Mouse (Mus musculus) MEL (cell line): Measurements from ENCODE around the gene Pold1. TPM values are rescaled to one million over a fixed set of nuclear protein-coding genes. Genes with fewer than 3 reads are reported as not detected.

Experiments
- DNase-seq: peaks from one replicate; pipeline ENCODE4 v3.0.0; 2011; ENCODE audit warnings: low read depth, low spot score
- H3K27ac ChIP-seq: 2 replicates; pipeline ENCODE4 v1.5.1; 2012; ENCODE audit warnings: low read depth, mild to moderate bottlenecking, control low read depth, low read length, moderate library complexity; ENCODE audit not compliant: control insufficient read depth
- H3K27me3 ChIP-seq, 2 experiments: fragments of 150-350 bp in 1 of 2; sonication (generic) in 1 of 2; 2 replicates each; pipeline ENCODE4 v1.6.1; 2012; ENCODE audit warnings: low read length in 2 of 2, mild to moderate bottlenecking in 2 of 2, improper control_type of control experiment in 1 of 2, moderate library complexity in 1 of 2; ENCODE audit not compliant: insufficient read depth in 2 of 2, control insufficient read depth in 1 of 2
- H3K36me3 ChIP-seq, 2 experiments: 2 replicates each; pipeline ENCODE4 v1.6.1; 2012 to 2014; ENCODE audit warnings: low read length in 2 of 2, improper control_type of control experiment in 1 of 2, inconsistent platforms in 1 of 2, mild to moderate bottlenecking in 1 of 2; ENCODE audit not compliant: insufficient read depth in 2 of 2, control insufficient read depth in 1 of 2
- H3K4me1 ChIP-seq, 2 experiments: fragments of 150-350 bp in 1 of 2; sonication (generic) in 1 of 2; 2 replicates each; pipeline ENCODE4 v1.6.1; 2012; ENCODE audit warnings: low read length in 2 of 2, improper control_type of control experiment in 1 of 2, mild to moderate bottlenecking in 1 of 2; ENCODE audit not compliant: insufficient read depth in 2 of 2, control insufficient read depth in 1 of 2
- H3K4me3 ChIP-seq, 2 experiments: fragments of 150-350 bp in 1 of 2; sonication (generic) in 1 of 2; 2 replicates each; pipeline ENCODE4 v1.5.1; 2012; ENCODE audit warnings: low read depth in 2 of 2, low read length in 2 of 2, mild to moderate bottlenecking in 2 of 2, moderate library complexity in 2 of 2, control low read depth in 1 of 2, improper control_type of control experiment in 1 of 2; ENCODE audit not compliant: control insufficient read depth in 1 of 2, insufficient read depth in 1 of 2
- H3K79me2 ChIP-seq: 2 replicates; pipeline ENCODE4 v1.6.1; 2012; ENCODE audit warnings: mild to moderate bottlenecking, low read length, moderate library complexity; ENCODE audit not compliant: control insufficient read depth, poor library complexity, insufficient read depth
- H3K9ac ChIP-seq: 2 replicates; pipeline ENCODE4 v1.6.1; 2012; ENCODE audit warnings: low read depth, mild to moderate bottlenecking, control low read depth, low read length, moderate library complexity; ENCODE audit not compliant: control insufficient read depth, poor library complexity, severe bottlenecking
- H3K9me3 ChIP-seq: fragments of 150-350 bp; sonication (generic); replicated peaks from 2 replicates; pipeline ENCODE4 v1.6.1; 2012; ENCODE audit warnings: mild to moderate bottlenecking, low read length, improper control_type of control experiment, moderate library complexity; ENCODE audit not compliant: insufficient read depth
- BHLHE40 ChIP-seq: IDR thresholded peaks from 2 replicates; pipeline ENCODE4 v1.6.1; 2012; ENCODE audit warnings: low read depth, mild to moderate bottlenecking, inconsistent platforms, low read length, improper control_type of control experiment, borderline replicate concordance
- CHD2 ChIP-seq: IDR thresholded peaks from 2 replicates; pipeline ENCODE4 v1.6.1; 2011; ENCODE audit warnings: low read length, improper control_type of control experiment
- CTCF ChIP-seq, 3 experiments: IDR thresholded peaks in 2 of 3; conservative IDR thresholded peaks in 1 of 3; 2 replicates each; pipeline ENCODE4 v1.5.1; 2011 to 2012; ENCODE audit warnings: low read length in 3 of 3, low read depth in 2 of 3, mild to moderate bottlenecking in 2 of 3, improper control_type of control experiment in 1 of 3, inconsistent platforms in 1 of 3, mixed read lengths in 1 of 3, moderate library complexity in 1 of 3; ENCODE audit not compliant: control insufficient read depth in 1 of 3, insufficient read depth in 1 of 3, poor library complexity in 1 of 3, severe bottlenecking in 1 of 3
- ELF1 ChIP-seq: IDR thresholded peaks from 2 replicates; pipeline ENCODE4 v1.6.1; 2014; ENCODE audit warnings: low read depth, mild to moderate bottlenecking, inconsistent platforms, low read length, improper control_type of control experiment, moderate library complexity
- ETS1 ChIP-seq: IDR thresholded peaks from 2 replicates; pipeline ENCODE4 v1.6.1; 2012; ENCODE audit warnings: low read depth, mild to moderate bottlenecking, inconsistent platforms, low read length, improper control_type of control experiment, moderate library complexity
- GATA1 ChIP-seq: IDR thresholded peaks from 2 replicates; pipeline ENCODE4 v1.6.1; 2011; ENCODE audit warnings: low read depth, low read length, improper control_type of control experiment
- MAFK ChIP-seq: IDR thresholded peaks from 2 replicates; pipeline ENCODE4 v1.6.1; 2011; ENCODE audit warnings: low read depth, mild to moderate bottlenecking, low read length, improper control_type of control experiment, borderline replicate concordance
- MEF2A ChIP-seq: IDR thresholded peaks from 2 replicates; pipeline ENCODE4 v1.6.1; 2014; ENCODE audit warnings: low read depth, mild to moderate bottlenecking, inconsistent platforms, low read length, improper control_type of control experiment; ENCODE audit not compliant: poor library complexity, insufficient replicate concordance, severe bottlenecking; ENCODE audit errors: extremely low read depth
- MYB ChIP-seq: IDR thresholded peaks from 2 replicates; pipeline ENCODE4 v1.6.1; 2011; ENCODE audit warnings: mild to moderate bottlenecking, low read depth, low read length, improper control_type of control experiment
- NELFE ChIP-seq: IDR thresholded peaks from 2 replicates; pipeline ENCODE4 v1.6.1; 2011; ENCODE audit warnings: low read depth, low read length, improper control_type of control experiment
- POLR2A ChIP-seq, 2 experiments: IDR thresholded peaks; 2 replicates each; pipeline ENCODE4 v1.6.1; 2011 to 2012; ENCODE audit warnings: low read length in 2 of 2, mild to moderate bottlenecking in 2 of 2, control low read depth in 1 of 2, improper control_type of control experiment in 1 of 2, low read depth in 1 of 2, moderate library complexity in 1 of 2; ENCODE audit not compliant: control insufficient read depth in 1 of 2, insufficient read depth in 1 of 2, poor library complexity in 1 of 2
- POLR2AphosphoS2 ChIP-seq: IDR thresholded peaks from 2 replicates; pipeline ENCODE4 v1.6.1; 2011; ENCODE audit warnings: low read length, improper control_type of control experiment
- POLR2AphosphoS5 ChIP-seq: IDR thresholded peaks from 2 replicates; pipeline ENCODE4 v1.6.1; 2012; ENCODE audit warnings: low read depth, borderline replicate concordance, mild to moderate bottlenecking, inconsistent platforms, low read length, moderate library complexity, mixed read lengths
- RAD21 ChIP-seq: IDR thresholded peaks from 2 replicates; pipeline ENCODE4 v1.6.1; 2011; ENCODE audit warnings: mild to moderate bottlenecking, low read depth, low read length, improper control_type of control experiment
- RCOR1 ChIP-seq: IDR thresholded peaks from 2 replicates; pipeline ENCODE4 v1.6.1; 2012; ENCODE audit warnings: low read depth, mild to moderate bottlenecking, inconsistent platforms, low read length, improper control_type of control experiment
- SIN3A ChIP-seq: IDR thresholded peaks from 2 replicates; pipeline ENCODE4 v1.6.1; 2012; ENCODE audit warnings: low read length, improper control_type of control experiment, inconsistent platforms
- SMC3 ChIP-seq: IDR thresholded peaks from 2 replicates; pipeline ENCODE4 v1.6.1; 2011; ENCODE audit warnings: low read depth, low read length, improper control_type of control experiment
- TAL1 ChIP-seq: IDR thresholded peaks from 2 replicates; pipeline ENCODE4 v1.6.1; 2012; ENCODE audit warnings: mild to moderate bottlenecking, inconsistent platforms, low read length, moderate library complexity, mixed read lengths
- TCF12 ChIP-seq: IDR thresholded peaks from 2 replicates; pipeline ENCODE4 v1.6.1; 2014; ENCODE audit warnings: low read depth, mild to moderate bottlenecking, inconsistent platforms, low read length, improper control_type of control experiment, moderate library complexity
- UBTF ChIP-seq: IDR thresholded peaks from 2 replicates; pipeline ENCODE4 v1.6.1; 2012; ENCODE audit warnings: low read depth, mild to moderate bottlenecking, inconsistent platforms, low read length, improper control_type of control experiment, moderate library complexity, borderline replicate concordance; ENCODE audit not compliant: insufficient read depth
- ZC3H11A ChIP-seq: IDR thresholded peaks from 2 replicates; pipeline ENCODE4 v1.6.1; 2012; ENCODE audit warnings: low read depth, mild to moderate bottlenecking, inconsistent platforms, low read length, improper control_type of control experiment
- ZKSCAN1 ChIP-seq: IDR thresholded peaks from 2 replicates; pipeline ENCODE4 v1.6.1; 2012; ENCODE audit warnings: low read depth, mild to moderate bottlenecking, inconsistent platforms, low read length, improper control_type of control experiment, moderate library complexity
- ZNF384 ChIP-seq: IDR thresholded peaks from 2 replicates; pipeline ENCODE4 v1.6.1; 2012; ENCODE audit warnings: low read depth, mild to moderate bottlenecking, inconsistent platforms, low read length, improper control_type of control experiment
- polyA plus RNA-seq, 2 experiments: library from polyadenylated mRNA; stranded (reverse) in 1 of 2; unstranded in 1 of 2; fragments of >175 nt in 1 of 2; fragments of >200 nt in 1 of 2; gene quantifications; 2 replicates each; pipeline versions ENCODE4 v1.2.1 to v1.2.4; 2012; ENCODE audit warnings: low replicate concordance in 2 of 2, low read depth in 1 of 2; ENCODE audit not compliant: insufficient read length in 2 of 2, insufficient read depth in 1 of 2, missing spikeins in 1 of 2
- total RNA-seq: library from RNA; depleted of rRNA; stranded (reverse); fragments of 300-350 nt; gene quantifications from 2 replicates; pipeline ENCODE4 v1.2.3, GENCODE M21; 2012

Pold1 gene
- total and polyA plus RNA-seq, 3 experiments = 87.8 to 104 TPM; not detected in 1

GRCm38 (mm10) chr7:44523056-44523455 lies 25.6 kb downstream of the Pold1 start:
- DNase-seq = no peak
- H3K4me3 ChIP-seq = no peak overlapping the region
- no peaks in the 10 kb centered on the region for H3K9me3 ChIP-seq
- no peaks in the 10 kb centered on the region; the same call in 1 of the 2 replicates for H3K79me2 ChIP-seq
- H3K36me3 ChIP-seq = no peaks in the 10 kb centered on the region
- no peak overlapping the region for H3K9ac ChIP-seq
- TF ChIP-seq SIN3A (no peak), POLR2A (IDR thresholded peaks at IDR 0.05; ENCODE audit: control insufficient read depth in 1 of 2, insufficient read depth in 1 of 2, low read depth in 1 of 2, low read length in 2 of 2, poor library complexity in 1 of 2) (no peak), ZKSCAN1 (no peak), ZNF384 (no peak), POLR2AphosphoS2 (no peak), TAL1 (no peak), RAD21 (no peak), SMC3 (no peak), ELF1 (no peak), MAFK (no peak), UBTF (no peak), TCF12 (no peak), ETS1 (no peak), NELFE (no peak), MEF2A (no peak), GATA1 (no peak), ZC3H11A (no peak)
- no peak overlapping the region for H3K27ac ChIP-seq
- peaks cover 0 to 1% of the 10 kb centered on the region in 2 experiments; a peak in 2 of 4 replicates for H3K27me3 ChIP-seq
- H3K4me1 ChIP-seq = no peaks in the 10 kb centered on the region

DNA sequence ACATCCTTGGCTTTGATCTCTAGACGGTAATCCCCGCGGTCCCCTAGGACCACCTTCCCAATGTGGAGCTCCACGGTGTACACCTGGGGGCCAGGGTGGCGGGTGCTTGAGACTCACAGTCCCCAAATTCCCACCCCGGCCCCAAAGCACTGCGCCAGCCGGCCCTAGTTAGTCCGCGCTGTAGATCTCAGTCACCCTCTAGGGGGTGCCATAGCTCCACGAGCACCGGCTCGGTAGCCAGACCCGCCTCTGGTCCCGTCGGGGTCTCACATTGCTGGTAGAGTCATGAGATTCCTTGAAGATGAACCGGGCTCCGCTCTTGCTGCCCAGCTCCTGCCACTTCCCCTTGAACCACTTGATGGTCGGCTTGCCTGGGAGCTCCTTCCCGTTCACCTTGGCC lies 26.9 kb downstream of the Pold1 start:
- TF ChIP-seq BHLHE40 (no peak), CTCF (IDR thresholded peaks at IDR 0.05 in 2 of 3, conservative IDR thresholded peaks at IDR 0.05 in 1 of 3; ENCODE audit: control insufficient read depth in 1 of 3, insufficient read depth in 1 of 3, low read depth in 2 of 3, low read length in 3 of 3, poor library complexity in 1 of 3, severe bottlenecking in 1 of 3) (peak; percentile 19 to 56 (median 40); a peak in 5 of 6 replicates), POLR2AphosphoS5 (no peak), RAD21 (peak; percentile 36), RCOR1 (no peak), MYB (no peak), CHD2 (no peak), SMC3 (peak; percentile 14; the same call in 1 of the 2 replicates), ZNF384 (no peak)
- TF ChIP-seq, all 39 proteins: peak for 3
- Histone ChIP-seq H3K4me3 (no peak overlapping the region), H3K36me3 (no peaks in the 10 kb centered on the region), H3K9me3 (no peaks in the 10 kb centered on the region), H3K27me3 (peaks cover 0 to 2% of the 10 kb centered on the region in 2 experiments; a peak in 3 of 4 replicates), H3K4me1 (no peaks in the 10 kb centered on the region), H3K79me2 (no peaks in the 10 kb centered on the region), H3K27ac (no peak overlapping the region), H3K9ac (no peak overlapping the region)
- DNase-seq = no peak
